10 mouse cellular contexts compared by ENCODE assay signal in genomic region chr5:24733134-24733533, GRCm38 (mm10). TPM values are rescaled to one million over a fixed set of nuclear protein-coding genes. Genes with fewer than 3 reads are reported as not detected.
DNase-seq lines count a peak whose midpoint lies in the region; ATAC-seq and TF ChIP-seq lines count a peak whose summit lies in the region.
"Had no signal": no experiment of that assay in that cellular context is flagged by ENCODE, and none has a peak within 500 bp of the region (broad histone marks: within the 10 kb centered on the region; RNA-seq: fewer than 3 reads in every experiment).

No protein-coding gene starts in this region.

- no peak overlapping the region for H3K4me2 ChIP-seq in forebrain, embryonic 11.5 days (ENCODE audit: low read depth, low read length, severe bottlenecking)
- H3K4me2 ChIP-seq in forebrain, embryonic 15.5 days (replicated peaks) = no peak overlapping the region
- H3K4me2 ChIP-seq: limb, embryonic 15.5 days had no signal

- no peak overlapping the region for H3K9ac ChIP-seq in forebrain, embryonic 11.5 days (ENCODE audit: low read length)
- H3K9ac ChIP-seq in forebrain, embryonic 15.5 days (replicated peaks) = no peak overlapping the region
- H3K9ac ChIP-seq: limb, embryonic 15.5 days had no signal

- no peak for TF ChIP-seq POLR2A in kidney, adult 2 months (IDR thresholded peaks at IDR 0.05; ENCODE audit: low read depth, low read length)

- intact Hi-C loops in left cerebral cortex, adult 2 months (cut with DNase I) = no loop called here

- peak; percentile 65 for ATAC-seq in forebrain, embryonic 11.5 days (replicated peaks; ENCODE audit: low FRiP score)
- no peak for ATAC-seq in forebrain, embryonic 15.5 days (replicated peaks)
- no peak for ATAC-seq in frontal cortex, adult (ENCODE audit: low TSS enrichment)

- no peak overlapping the region for H3K27ac ChIP-seq in forebrain, embryonic 11.5 days (ENCODE audit: low read depth, low read length)
- no peak overlapping the region for H3K27ac ChIP-seq in forebrain, embryonic 15.5 days (replicated peaks)
- H3K27ac ChIP-seq in kidney, adult 2 months (ENCODE audit: insufficient read depth, low read depth, low read length) = 0 out of 2 replicates have a peak overlapping the region, but pooled peaks have one; percentile 26
- H3K27ac ChIP-seq in left cerebral cortex, adult 2 months = no peak overlapping the region

- H3K4me1 ChIP-seq in forebrain, embryonic 11.5 days (replicated peaks; ENCODE audit: control insufficient read depth, insufficient read depth, low read length) = peaks cover 12% of the 10 kb centered on the region
- H3K4me1 ChIP-seq in forebrain, embryonic 15.5 days = peaks cover 15% of the 10 kb centered on the region
- H3K4me1 ChIP-seq in kidney, adult 2 months (ENCODE audit: control insufficient read depth, insufficient read depth, low read length) = no peaks in the 10 kb centered on the region; the same call in 1 of the 2 replicates

- 3% methylated on average over 8 of the region's 8 CpGs for WGBS in forebrain, embryonic 11.5 days
- WGBS in forebrain, embryonic 15.5 days = under 1% methylated on average over 8 of the region's 8 CpGs
- WGBS in kidney, adult 2 months = 10% methylated on average over 8 of the region's 8 CpGs

- H3K9me3 ChIP-seq in forebrain, embryonic 11.5 days (ENCODE audit: control insufficient read depth, low read length) = no peaks in the 10 kb centered on the region
- H3K9me3 ChIP-seq in forebrain, embryonic 15.5 days = no peaks in the 10 kb centered on the region
- H3K9me3 ChIP-seq: limb, embryonic 15.5 days had no signal

- peak; percentile 82 for DNase-seq in forebrain, embryonic 11.5 days (ENCODE audit: low spot score)
- peak; percentile 81 for DNase-seq in embryo, embryonic 10 days (ENCODE audit: low spot score)
- DNase-seq in kidney, adult 2 months = peak; percentile 66
- peak; percentile 68 for DNase-seq in lung, postnatal 25 days (ENCODE audit: low spot score)
- DNase-seq in left cerebral cortex, adult 2 months (ENCODE audit: extremely low spot score in 1 of 2, low spot score in 2 of 2) = no peak
- DNase-seq in adrenal gland, postnatal 4 days (ENCODE audit: low spot score in 2 of 2) = no peak
- DNase-seq: cerebellum, postnatal 36 days had no signal

- TF ChIP-seq CTCF in kidney, adult 2 months (conservative IDR thresholded peaks at IDR 0.05; ENCODE audit: insufficient read depth, insufficient read length, low read depth, low read length) = no peak
- TF ChIP-seq CTCF in left cerebral cortex, adult 2 months (IDR thresholded peaks at IDR 0.05) = no peak

- no peaks in the 10 kb centered on the region for H3K36me3 ChIP-seq in forebrain, embryonic 11.5 days (ENCODE audit: control insufficient read depth, insufficient read depth, low read length)
- H3K36me3 ChIP-seq in forebrain, embryonic 15.5 days = no peaks in the 10 kb centered on the region
- H3K36me3 ChIP-seq in kidney, adult 2 months (ENCODE audit: control insufficient read depth, insufficient read depth, low read length) = no peaks in the 10 kb centered on the region
- H3K36me3 ChIP-seq: limb, embryonic 15.5 days had no signal

- peaks cover 20% of the 10 kb centered on the region for H3K27me3 ChIP-seq in forebrain, embryonic 11.5 days (ENCODE audit: control insufficient read depth, insufficient read depth, low read length)
- peaks cover 35% of the 10 kb centered on the region for H3K27me3 ChIP-seq in forebrain, embryonic 15.5 days
- H3K27me3 ChIP-seq in kidney, adult 2 months (replicated peaks; ENCODE audit: control insufficient read depth, insufficient read depth, low read length) = peaks cover 6% of the 10 kb centered on the region; the same call in 1 of the 2 replicates
- H3K27me3 ChIP-seq: limb, embryonic 15.5 days had no signal

- no peak overlapping the region for H3K4me3 ChIP-seq in forebrain, embryonic 11.5 days (ENCODE audit: low read depth, low read length)
- H3K4me3 ChIP-seq in forebrain, embryonic 15.5 days = no peak overlapping the region
- H3K4me3 ChIP-seq in kidney, adult 2 months (ENCODE audit: insufficient read depth, low read depth, low read length) = no peak overlapping the region
- no peak overlapping the region for H3K4me3 ChIP-seq in left cerebral cortex, adult 2 months
- H3K4me3 ChIP-seq: limb, embryonic 15.5 days had no signal

RNA-seq across cellular contexts. Expression of gene Wdr86, which starts 2.6 kb away (rescaled TPM):
- 13.6 and 16.1 TPM in 2 replicates for polyA plus RNA-seq in forebrain, embryonic 11.5 days (2014; fragmentation: Nextera tagmentation; extraction: Ambion mirVana)
- 4.0 and 4.5 TPM in 2 replicates for polyA plus RNA-seq in forebrain, embryonic 15.5 days (2015; fragmentation: Nextera tagmentation; extraction: Ambion mirVana)
- 7.0 and 8.6 TPM in 2 replicates for polyA plus RNA-seq in kidney, adult 2 months (2012; rRNA removed)
- under 1 TPM; 0.37 to 0.86 TPM for total RNA-seq in left cerebral cortex, adult 2 months (2021)
- 1 to 10 TPM; 6.2 to 9.6 TPM for total RNA-seq in adrenal gland, postnatal 4 days (2021)

RNA-seq across cellular contexts. Expression of gene Crygn, which starts 24.7 kb away (rescaled TPM):
- polyA plus RNA-seq in forebrain, embryonic 11.5 days (2014; fragmentation: Nextera tagmentation; extraction: Ambion mirVana) = not detected in 2 replicates
- 1.8 TPM in 2 replicates for polyA plus RNA-seq in forebrain, embryonic 15.5 days (2015; fragmentation: Nextera tagmentation; extraction: Ambion mirVana)
- 0.14 and 1.4 TPM in 2 replicates for polyA plus RNA-seq in kidney, adult 2 months (2012; rRNA removed)
- 1 to 10 TPM in 1 of 2 experiments, not detected in 1; 2.0 TPM for total RNA-seq in left cerebral cortex, adult 2 months (2021)
- 1 to 10 TPM; 6.0 to 6.2 TPM for total RNA-seq in adrenal gland, postnatal 4 days (2021)

RNA-seq across cellular contexts. Expression of gene Nub1, which starts 47.8 kb away (rescaled TPM):
- polyA plus RNA-seq in forebrain, embryonic 11.5 days (2014; fragmentation: Nextera tagmentation; extraction: Ambion mirVana) = 33.9 and 34.0 TPM in 2 replicates
- 59.7 and 61.2 TPM in 2 replicates for polyA plus RNA-seq in forebrain, embryonic 15.5 days (2015; fragmentation: Nextera tagmentation; extraction: Ambion mirVana)
- 37.5 and 46.9 TPM in 2 replicates for polyA plus RNA-seq in kidney, adult 2 months (2012; rRNA removed)
- total RNA-seq in left cerebral cortex, adult 2 months (2021) = 10 to 100 TPM; 74.2 to 77.3 TPM
- total RNA-seq in adrenal gland, postnatal 4 days (2021) = 10 to 100 TPM; 59.7 to 61.7 TPM

Comparison
In these comparisons a context has a peak if more than half of its experiments do, and no peak if none do; other contexts are left out.
1. DNase-seq: peak in forebrain, embryonic 11.5 days (single experiment), embryo, embryonic 10 days (single experiment), kidney, adult 2 months (single experiment) and lung, postnatal 25 days (single experiment); none in left cerebral cortex, adult 2 months (0 of 2) and adrenal gland, postnatal 4 days (0 of 2).